Mouse (Mus musculus) hindbrain, embryonic 16.5 days (tissue): ENCODE measurements around the gene Nwd1. TPM values are rescaled to one million over a fixed set of nuclear protein-coding genes. Genes with fewer than 3 reads are reported as not detected.

Source experiments
- ATAC-seq: fragments of 200-750 bp; cut with Nextera tagmentation; 2 replicates; pipeline ENCODE4 v1.8.0; 2017; ENCODE audit warnings: moderate TSS enrichment, moderate library complexity
- H3K27ac ChIP-seq: fragments of 300-500 bp; sonication (generic); 2 replicates; pipeline ENCODE4 v1.5.1; 2014; ENCODE audit warnings: low read depth, mild to moderate bottlenecking, control low read depth, low read length, moderate library complexity
- H3K27me3 ChIP-seq: fragments of 300-500 bp; sonication (generic); replicated peaks from 2 replicates; pipeline ENCODE4 v1.6.1; 2014; ENCODE audit warnings: low read length; ENCODE audit not compliant: control insufficient read depth, insufficient read depth
- H3K36me3 ChIP-seq: fragments of 300-500 bp; sonication (generic); 2 replicates; pipeline ENCODE4 v1.6.1; 2014; ENCODE audit warnings: mild to moderate bottlenecking, low read length, moderate library complexity, mixed read lengths; ENCODE audit not compliant: control insufficient read depth, insufficient read depth
- H3K4me1 ChIP-seq: fragments of 300-500 bp; sonication (generic); 2 replicates; pipeline ENCODE4 v1.6.1; 2014; ENCODE audit warnings: low read depth, low read length; ENCODE audit not compliant: control insufficient read depth, insufficient read depth
- H3K4me2 ChIP-seq: fragments of 300-500 bp; sonication (generic); 2 replicates; pipeline ENCODE4 v1.6.1; 2014; ENCODE audit warnings: mild to moderate bottlenecking, low read length, control low read depth, moderate library complexity
- H3K4me3 ChIP-seq: fragments of 300-500 bp; sonication (generic); 2 replicates; pipeline ENCODE4 v1.5.1; 2014; ENCODE audit warnings: mild to moderate bottlenecking, low read length, control low read depth, moderate library complexity
- H3K9ac ChIP-seq: fragments of 300-500 bp; sonication (generic); 2 replicates; pipeline ENCODE4 v1.6.1; 2014; ENCODE audit warnings: low read depth, mild to moderate bottlenecking, control low read depth, low read length, moderate library complexity
- H3K9me3 ChIP-seq: fragments of 300-500 bp; sonication (generic); 2 replicates; pipeline ENCODE4 v1.6.1; 2014; ENCODE audit warnings: mild to moderate bottlenecking, low read length, moderate library complexity; ENCODE audit not compliant: control insufficient read depth
- WGBS: fragments of 180-500 bp; shearing (Covaris S2); extraction: QIAGEN DNeasy Blood & Tissue Kit; methylation state at CpG from one replicate; pipeline ENCODE4 v1.1.7; 2014; 5-methylcytosine and 5-hydroxymethylcytosine counted together
- polyA plus RNA-seq: library from polyadenylated mRNA; unstranded; fragments of >200 nt; fragmentation: Nextera tagmentation; extraction: Ambion mirVana; gene quantifications from 2 replicates; pipeline ENCODE4 v1.2.1, GENCODE M21; 2015

Nwd1 gene
- polyA plus RNA-seq, 1 experiment from 2014 or later, result 3.5 TPM

DNA sequence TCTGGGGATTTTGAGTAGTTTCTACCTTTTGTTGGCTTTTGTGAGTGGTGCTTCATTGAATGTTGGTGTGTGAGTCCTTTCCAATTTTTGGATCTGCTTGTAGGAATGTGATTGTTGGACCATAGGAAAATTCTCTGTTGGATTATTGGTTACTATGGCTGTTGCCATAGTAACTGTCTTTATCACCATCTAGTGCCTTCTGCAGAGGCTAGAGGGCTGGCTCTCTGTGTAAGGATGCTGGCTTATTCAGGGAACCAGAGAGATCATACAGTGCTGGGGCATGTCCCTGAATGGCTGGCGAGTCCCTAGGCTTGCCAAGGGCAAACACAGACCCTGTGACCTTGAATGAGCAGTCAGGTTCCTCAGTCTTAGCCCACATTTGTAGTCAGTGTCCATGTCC lies 82.1 kb downstream of the Nwd1 start:
- Histone ChIP-seq H3K9me3 (no peaks in the 10 kb centered on the region), H3K4me2 (no peak overlapping the region), H3K27ac (no peak overlapping the region), H3K9ac (no peak overlapping the region), H3K4me3 (no peak overlapping the region), H3K36me3 (peaks cover 69% of the 10 kb centered on the region), H3K27me3 (no peaks in the 10 kb centered on the region), H3K4me1 (peaks cover 19% of the 10 kb centered on the region)
- WGBS, result 80% methylated on average over 1 of the region's 1 CpGs
- peak; percentile 53 for ATAC-seq

DNA sequence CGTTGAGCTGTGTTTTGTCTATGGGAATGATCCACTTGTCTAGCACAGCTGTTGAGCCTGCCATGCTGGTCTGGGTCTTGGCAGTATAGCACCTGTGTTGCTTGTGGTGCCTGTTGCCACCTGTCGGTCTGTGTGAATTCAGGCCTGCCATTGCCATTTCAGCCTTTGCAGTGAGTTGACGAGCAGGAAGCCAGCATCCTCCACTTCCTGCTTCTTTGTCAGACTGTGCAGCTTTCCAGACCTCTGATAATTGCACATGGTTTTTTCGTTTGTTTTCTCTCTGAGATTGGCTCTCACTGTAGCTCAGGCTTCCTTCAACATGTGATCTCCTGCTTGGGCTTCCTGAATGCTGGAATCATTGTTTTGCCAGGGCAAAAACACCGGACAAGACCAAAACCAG lies 88.5 kb downstream of the Nwd1 start:
- Histone ChIP-seq H3K4me3 (no peak overlapping the region), H3K36me3 (peaks cover 67% of the 10 kb centered on the region), H3K9me3 (no peaks in the 10 kb centered on the region), H3K4me1 (no peaks in the 10 kb centered on the region), H3K27ac (no peak overlapping the region), H3K9ac (no peak overlapping the region), H3K27me3 (no peaks in the 10 kb centered on the region), H3K4me2 (no peak overlapping the region)
- ATAC-seq, result no peak
- 86% methylated on average over 5 of the region's 5 CpGs for WGBS

DNA sequence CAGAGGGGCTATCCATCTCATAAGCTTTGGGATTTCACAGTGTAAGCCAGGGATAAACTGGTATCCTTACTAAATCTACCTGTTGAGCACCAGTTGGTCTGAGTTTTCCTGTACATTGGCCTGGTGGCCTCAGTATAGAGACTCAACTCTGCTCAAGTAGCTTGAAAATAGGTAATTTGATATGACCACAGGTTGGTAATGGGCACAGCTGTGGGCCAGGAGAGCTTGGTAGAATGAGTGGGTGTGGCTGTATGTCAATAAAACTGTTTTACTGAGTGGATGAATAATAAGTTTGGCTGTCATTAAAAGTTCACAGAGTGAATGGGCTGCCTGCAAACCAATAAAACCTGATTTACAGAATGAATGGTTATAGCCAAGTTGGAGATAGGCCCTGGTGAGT lies 90.4 kb downstream of the Nwd1 start:
- Histone ChIP-seq H3K9me3 (no peaks in the 10 kb centered on the region), H3K9ac (no peak overlapping the region), H3K27ac (no peak overlapping the region), H3K36me3 (peaks cover 66% of the 10 kb centered on the region), H3K27me3 (no peaks in the 10 kb centered on the region), H3K4me2 (no peak overlapping the region), H3K4me1 (no peaks in the 10 kb centered on the region), H3K4me3 (no peak overlapping the region)
- ATAC-seq, result no peak

DNA sequence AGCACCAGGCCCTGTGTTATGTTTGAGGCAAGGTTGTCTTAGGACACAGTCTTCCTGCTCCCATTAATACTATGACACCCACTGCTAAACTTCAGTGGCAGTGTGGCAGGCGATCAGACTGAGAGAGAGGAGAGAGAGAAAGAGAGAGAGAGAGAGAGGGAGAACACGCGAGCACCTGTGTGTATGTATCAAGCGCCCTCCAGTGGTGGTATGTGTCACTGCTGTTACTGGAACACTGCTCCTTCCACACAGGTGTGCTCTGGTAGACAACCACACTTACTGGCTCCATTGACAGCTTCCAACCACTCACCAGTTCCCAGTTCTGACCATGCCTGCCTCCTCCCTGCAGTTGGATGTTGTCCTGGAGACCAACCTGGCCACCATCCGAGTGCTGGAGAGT lies 99.5 kb downstream of the Nwd1 start:
- 40% methylated on average over 5 of the region's 5 CpGs for whole genome bisulfite sequencing
- no peak overlapping the region for H3K4me3 ChIP-seq
- H3K27me3 ChIP-seq, result no peaks in the 10 kb centered on the region
- peak; percentile 37 for ATAC-seq
- no peak overlapping the region for H3K4me2 ChIP-seq
- H3K4me1 ChIP-seq, result no peaks in the 10 kb centered on the region
- H3K27ac ChIP-seq, result no peak overlapping the region
- H3K36me3 ChIP-seq, result peaks cover 76% of the 10 kb centered on the region
- H3K9ac ChIP-seq, result no peak overlapping the region
- no peaks in the 10 kb centered on the region for H3K9me3 ChIP-seq

DNA sequence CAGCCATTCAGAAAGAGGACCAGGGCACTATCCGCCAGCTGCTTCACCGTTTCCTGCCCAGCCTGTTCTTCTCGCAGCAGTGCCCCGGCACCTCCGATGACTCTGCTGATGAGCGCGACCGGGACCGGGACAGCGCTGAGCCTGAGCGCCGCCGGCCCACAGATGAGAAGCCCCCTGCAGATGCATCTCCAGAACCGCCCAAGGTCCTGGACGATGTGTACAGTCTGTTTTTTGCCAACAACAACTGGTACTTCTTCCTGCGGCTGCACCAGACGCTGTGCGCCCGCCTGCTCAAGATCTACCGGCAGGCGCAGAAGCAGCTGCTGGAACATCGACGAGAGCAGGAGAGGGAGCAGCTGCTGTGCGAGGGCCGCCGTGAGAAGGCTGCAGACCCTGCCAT lies 103.3 kb downstream of the Nwd1 start:
- no peak overlapping the region for H3K4me2 ChIP-seq
- no peaks in the 10 kb centered on the region for H3K27me3 ChIP-seq
- WGBS, result 93% methylated on average over 26 of the region's 26 CpGs
- H3K9ac ChIP-seq, result no peak overlapping the region
- no peak for ATAC-seq
- H3K4me1 ChIP-seq, result no peaks in the 10 kb centered on the region
- H3K36me3 ChIP-seq, result peaks cover 76% of the 10 kb centered on the region
- H3K27ac ChIP-seq, result no peak overlapping the region
- no peaks in the 10 kb centered on the region for H3K9me3 ChIP-seq
- H3K4me3 ChIP-seq, result no peak overlapping the region

DNA sequence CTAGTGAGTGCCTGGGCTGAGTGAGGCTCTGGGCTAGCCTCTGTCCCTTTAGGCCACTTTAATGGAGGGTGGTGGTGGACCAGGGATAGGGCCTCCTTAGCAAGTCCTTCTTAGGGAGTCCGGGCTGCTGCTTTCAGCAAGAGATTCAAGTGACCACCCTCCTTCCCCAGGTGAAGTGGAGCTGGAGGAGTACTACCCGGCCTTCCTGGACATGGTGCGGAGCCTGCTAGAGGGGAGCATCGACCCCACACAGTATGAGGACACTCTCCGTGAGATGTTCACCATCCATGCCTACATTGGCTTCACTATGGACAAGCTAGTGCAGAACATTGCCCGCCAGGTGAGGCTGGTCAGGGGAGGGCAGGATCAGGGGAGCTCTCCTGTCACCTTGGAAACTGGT lies 103.8 kb downstream of the Nwd1 start:
- Histone ChIP-seq H3K9ac (no peak overlapping the region), H3K4me2 (no peak overlapping the region), H3K27me3 (no peaks in the 10 kb centered on the region), H3K27ac (no peak overlapping the region), H3K9me3 (no peaks in the 10 kb centered on the region), H3K36me3 (peaks cover 72% of the 10 kb centered on the region), H3K4me1 (no peaks in the 10 kb centered on the region), H3K4me3 (no peak overlapping the region)
- 95% methylated on average over 6 of the region's 6 CpGs for WGBS
- no peak for ATAC-seq

- Histone ChIP-seq H3K9me3 (no peaks in the 10 kb centered on the region), H3K4me1 (no peaks in the 10 kb centered on the region), H3K27me3 (no peaks in the 10 kb centered on the region), H3K9ac (no peak overlapping the region), H3K36me3 (peaks cover 74% of the 10 kb centered on the region), H3K27ac (no peak overlapping the region), H3K4me2 (no peak overlapping the region), H3K4me3 (no peak overlapping the region)
- 77% methylated on average over 3 of the region's 3 CpGs for WGBS
- ATAC-seq, result no peak
Measured at GRCm38 (mm10) chr8:72751126-72751525, 104.6 kb downstream of the Nwd1 start.

GRCm38 (mm10) chr8:72752289-72752688 lies 105.8 kb downstream of the Nwd1 start:
- Histone ChIP-seq H3K27ac (no peak overlapping the region), H3K4me1 (no peaks in the 10 kb centered on the region), H3K36me3 (peaks cover 74% of the 10 kb centered on the region), H3K27me3 (no peaks in the 10 kb centered on the region), H3K4me3 (no peak overlapping the region), H3K4me2 (no peak overlapping the region), H3K9me3 (no peaks in the 10 kb centered on the region), H3K9ac (no peak overlapping the region)
- no peak for ATAC-seq
- 88% methylated on average over 3 of the region's 3 CpGs for WGBS

DNA sequence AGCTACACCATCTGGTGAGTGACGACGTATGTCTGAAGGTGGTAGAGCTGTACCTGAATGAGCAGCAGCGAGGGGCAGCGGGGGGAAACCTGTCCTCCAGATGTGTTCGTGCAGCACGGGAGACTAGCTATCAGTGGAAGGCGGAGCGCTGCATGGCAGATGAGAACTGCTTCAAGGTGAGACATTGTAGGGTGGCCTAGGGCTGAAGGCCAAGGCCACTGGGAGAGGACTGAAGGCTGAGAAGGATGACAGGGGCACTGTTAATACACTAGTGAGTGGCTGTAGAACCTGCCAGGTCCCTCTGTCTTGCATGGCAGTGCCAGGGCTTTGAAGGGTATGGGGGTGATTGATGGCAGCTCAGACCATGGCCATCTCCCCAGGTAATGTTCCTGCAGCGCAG lies 106.7 kb downstream of the Nwd1 start:
- WGBS, result 90% methylated on average over 9 of the region's 9 CpGs
- ATAC-seq, result no peak

DNA sequence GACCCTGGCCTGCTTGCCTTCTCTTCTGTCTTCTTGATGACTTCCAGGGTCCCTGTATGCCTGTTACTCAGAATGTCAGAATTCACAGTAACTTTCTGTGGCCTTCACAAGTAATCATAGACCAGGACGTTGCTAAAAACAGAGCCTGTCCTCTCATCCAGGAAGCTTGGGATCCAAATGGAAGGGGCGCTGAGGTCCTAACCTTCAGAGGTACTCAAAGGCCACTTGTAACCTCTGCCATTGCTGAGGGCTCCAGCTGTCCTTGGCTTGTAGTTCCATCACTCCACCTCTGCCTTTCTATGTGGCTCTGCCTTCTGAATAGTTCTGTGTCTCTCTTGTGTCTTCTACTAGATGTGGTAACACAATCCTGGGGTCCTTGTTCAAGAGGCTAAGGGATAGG lies 107.3 kb downstream of the Nwd1 start:
- no peak overlapping the region for H3K4me2 ChIP-seq
- WGBS, result 93% methylated on average over 2 of the region's 2 CpGs
- H3K36me3 ChIP-seq, result peaks cover 74% of the 10 kb centered on the region
- H3K4me3 ChIP-seq, result no peak overlapping the region
- no peak overlapping the region for H3K27ac ChIP-seq
- H3K9me3 ChIP-seq, result no peaks in the 10 kb centered on the region
- no peaks in the 10 kb centered on the region for H3K4me1 ChIP-seq
- no peaks in the 10 kb centered on the region for H3K27me3 ChIP-seq
- H3K9ac ChIP-seq, result no peak overlapping the region
- ATAC-seq, result no peak

More for the DNA sequence above, 106.7 kb downstream of the Nwd1 start:
- Histone ChIP-seq H3K4me2 (no peak overlapping the region), H3K9me3 (no peaks in the 10 kb centered on the region), H3K4me1 (no peaks in the 10 kb centered on the region), H3K4me3 (no peak overlapping the region), H3K27ac (no peak overlapping the region), H3K36me3 (peaks cover 75% of the 10 kb centered on the region), H3K9ac (no peak overlapping the region), H3K27me3 (no peaks in the 10 kb centered on the region)
